Mouse (Mus musculus) adrenal gland, postnatal 0 days (tissue): ENCODE measurements around the gene Tdrkh. TPM values are rescaled to one million over a fixed set of nuclear protein-coding genes. Genes with fewer than 3 reads are reported as not detected.

Experiments used
- polyA plus RNA-seq: library from polyadenylated mRNA; unstranded; fragments of >200 nt; fragmentation: Nextera tagmentation; extraction: Ambion mirVana; gene quantifications from 2 replicates; pipeline ENCODE4 v1.2.1, GENCODE M21; 2015

Tdrkh gene
- polyA plus RNA-seq: 11.8 and 17.9 TPM in 2 replicates

GRCm38 (mm10) chr3:94413031-94413679, at the start of gene Tdrkh:
TSS of gene Tdrkh (plus strand) at chr3:94413273.

GRCm38 (mm10) chr3:94372641-94373040, 40.4 kb upstream of the Tdrkh start, which contains the start of gene Rorc:
TSS of gene Rorc (plus strand) at chr3:94372794.

GRCm38 (mm10) chr3:94398217-94398616, 14.9 kb upstream of the Tdrkh start, which contains the start of gene Lingo4:
TSS of gene Lingo4 (plus strand) at chr3:94398517.

GRCm38 (mm10) chr3:94442951-94443596, 30.0 kb downstream of the Tdrkh start, which contains the start of gene Mrpl9:
TSS of gene Mrpl9 (plus strand) at chr3:94443318.

GRCm38 (mm10) chr3:94443597-94443964, 30.5 kb downstream of the Tdrkh start, which contains the start of gene Oaz3:
TSS of gene Oaz3 (minus strand) at chr3:94443915.

GRCm38 (mm10) chr3:94477981-94478422, 64.9 kb downstream of the Tdrkh start, which contains the start of gene Celf3:
TSS of gene Celf3 (plus strand) at chr3:94478295.

GRCm38 (mm10) chr3:94480291-94480884, 67.3 kb downstream of the Tdrkh start, which contains the start of gene Riiad1:
TSS of gene Riiad1 (minus strand) at chr3:94480341.

Other genes starting within 250 kb of the Tdrkh start
- gene Gm10696, start 235.1 kb upstream of the Tdrkh start, polyA plus RNA-seq: not detected in 2 replicates
- gene Gm5286, start 216.6 kb upstream of the Tdrkh start, polyA plus RNA-seq: not detected in 2 replicates
- not detected in 2 replicates for gene Gm4778, start 149.2 kb upstream of the Tdrkh start, polyA plus RNA-seq
- gene Them4, start 103.2 kb upstream of the Tdrkh start, polyA plus RNA-seq: 15.5 and 24.3 TPM in 2 replicates
- not detected in 2 replicates for gene Them5, start 71.2 kb upstream of the Tdrkh start, polyA plus RNA-seq
- gene C2cd4d, start 50.8 kb upstream of the Tdrkh start, polyA plus RNA-seq: 1.7 and 2.2 TPM in 2 replicates
- gene Rorc, start 40.5 kb upstream of the Tdrkh start, polyA plus RNA-seq: 4.4 and 5.9 TPM in 2 replicates
- 0.14 and 0.57 TPM in 2 replicates for gene Lingo4, start 14.8 kb upstream of the Tdrkh start, polyA plus RNA-seq
- gene Mrpl9, start 30.0 kb downstream of the Tdrkh start, polyA plus RNA-seq: 68.0 and 70.0 TPM in 2 replicates
- gene Oaz3, start 30.6 kb downstream of the Tdrkh start, polyA plus RNA-seq: 0.32 and 0.33 TPM in 2 replicates
- gene Celf3, start 65.0 kb downstream of the Tdrkh start, polyA plus RNA-seq: 62.1 and 70.2 TPM in 2 replicates
- 37.1 and 41.1 TPM in 2 replicates for gene Riiad1, start 67.1 kb downstream of the Tdrkh start, polyA plus RNA-seq
- 18.4 and 26.9 TPM in 2 replicates for gene Snx27, start 169.4 kb downstream of the Tdrkh start, polyA plus RNA-seq
- not detected in 2 replicates for gene Gm10972, start 229.8 kb downstream of the Tdrkh start, polyA plus RNA-seq
- gene Tuft1, start 245.6 kb downstream of the Tdrkh start, polyA plus RNA-seq: 6.9 and 13.2 TPM in 2 replicates